Mouse (Mus musculus) stomach, embryonic 16.5 days (tissue): ENCODE measurements around the gene Rinl. TPM values are rescaled to one million over a fixed set of nuclear protein-coding genes. Genes with fewer than 3 reads are reported as not detected.

Source experiments
- ATAC-seq: fragments of 200-750 bp; cut with Nextera tagmentation; 2 replicates; pipeline ENCODE4 v1.8.0; 2017; ENCODE audit warnings: moderate number of reproducible peaks, moderate TSS enrichment; ENCODE audit not compliant: insufficient read depth, low FRiP score
- H3K27ac ChIP-seq: fragments of 300-500 bp; sonication (generic); 2 replicates; pipeline ENCODE4 v1.5.1; 2014; ENCODE audit warnings: low read length
- H3K27me3 ChIP-seq: fragments of 300-500 bp; sonication (generic); 2 replicates; pipeline ENCODE4 v1.6.1; 2014; ENCODE audit warnings: low read length, control low read depth, mixed read lengths; ENCODE audit not compliant: control insufficient read depth, insufficient read depth
- H3K36me3 ChIP-seq: fragments of 300-500 bp; sonication (generic); 2 replicates; pipeline ENCODE4 v1.6.1; 2014; ENCODE audit warnings: low read length; ENCODE audit not compliant: control insufficient read depth, insufficient read depth
- H3K4me1 ChIP-seq: fragments of 300-500 bp; sonication (generic); 2 replicates; pipeline ENCODE4 v1.6.1; 2014; ENCODE audit warnings: low read length, control low read depth, mixed read lengths; ENCODE audit not compliant: control insufficient read depth, insufficient read depth
- H3K4me2 ChIP-seq: fragments of 300-500 bp; sonication (generic); 2 replicates; pipeline ENCODE4 v1.6.1; 2014; ENCODE audit warnings: low read depth, low read length, mixed read lengths
- H3K4me3 ChIP-seq: fragments of 300-500 bp; sonication (generic); replicated peaks from 2 replicates; pipeline ENCODE4 v1.5.1; 2014; ENCODE audit warnings: mild to moderate bottlenecking, low read length
- H3K9ac ChIP-seq: fragments of 300-500 bp; sonication (generic); 2 replicates; pipeline ENCODE4 v1.6.1; 2014; ENCODE audit warnings: low read length
- H3K9me3 ChIP-seq: fragments of 300-500 bp; sonication (generic); replicated peaks from 2 replicates; pipeline ENCODE4 v1.6.1; 2016; ENCODE audit warnings: low read length, control low read depth; ENCODE audit not compliant: control insufficient read depth
- WGBS: fragments of 180-500 bp; shearing (Covaris S2); extraction: QIAGEN DNeasy Blood & Tissue Kit; methylation state at CpG from one replicate; pipeline ENCODE4 v1.1.7; 2014; 5-methylcytosine and 5-hydroxymethylcytosine counted together
- polyA plus RNA-seq: library from polyadenylated mRNA; unstranded; fragments of >200 nt; fragmentation: Nextera tagmentation; extraction: Ambion mirVana; gene quantifications from 2 replicates; pipeline ENCODE4 v1.2.1, GENCODE M21; 2015

Rinl gene
- polyA plus RNA-seq, 1 experiment from 2014 or later, result 5.9 TPM

GRCm38 (mm10) chr7:28816920-28817319 lies 28.2 kb downstream of the Rinl start:
- no peaks in the 10 kb centered on the region for H3K9me3 ChIP-seq
- H3K27ac ChIP-seq, result no peak overlapping the region
- H3K4me1 ChIP-seq, result peaks cover 52% of the 10 kb centered on the region
- no peak overlapping the region for H3K4me3 ChIP-seq
- 90% methylated on average over 10 of the region's 10 CpGs for WGBS
- no peaks in the 10 kb centered on the region for H3K27me3 ChIP-seq
- peaks cover 70% of the 10 kb centered on the region for H3K36me3 ChIP-seq
- no peak overlapping the region for H3K4me2 ChIP-seq
- no peak for ATAC-seq
- no peak overlapping the region for H3K9ac ChIP-seq

GRCm38 (mm10) chr7:28817524-28817923 lies 28.8 kb downstream of the Rinl start:
- no peak overlapping the region for H3K9ac ChIP-seq
- H3K4me1 ChIP-seq, result peaks cover 49% of the 10 kb centered on the region
- peaks cover 76% of the 10 kb centered on the region for H3K36me3 ChIP-seq
- no peaks in the 10 kb centered on the region for H3K27me3 ChIP-seq
- no peak overlapping the region for H3K4me3 ChIP-seq
- H3K4me2 ChIP-seq, result no peak overlapping the region
- no peak overlapping the region for H3K27ac ChIP-seq
- no peaks in the 10 kb centered on the region for H3K9me3 ChIP-seq
- 55% methylated on average over 6 of the region's 6 CpGs for WGBS
- no peak for ATAC-seq

GRCm38 (mm10) chr7:28817957-28818356 lies 29.2 kb downstream of the Rinl start:
- H3K9me3 ChIP-seq, result no peaks in the 10 kb centered on the region
- ATAC-seq, result no peak
- H3K4me1 ChIP-seq, result peaks cover 45% of the 10 kb centered on the region
- WGBS, result 71% methylated on average over 4 of the region's 4 CpGs
- H3K27ac ChIP-seq, result no peak overlapping the region
- H3K4me2 ChIP-seq, result no peak overlapping the region
- peaks cover 75% of the 10 kb centered on the region for H3K36me3 ChIP-seq
- H3K4me3 ChIP-seq, result no peak overlapping the region
- no peaks in the 10 kb centered on the region for H3K27me3 ChIP-seq
- H3K9ac ChIP-seq, result no peak overlapping the region

GRCm38 (mm10) chr7:28818436-28818835 lies 29.7 kb downstream of the Rinl start:
- Histone ChIP-seq H3K4me1 (peaks cover 44% of the 10 kb centered on the region), H3K36me3 (peaks cover 71% of the 10 kb centered on the region), H3K9ac (no peak overlapping the region), H3K4me2 (no peak overlapping the region), H3K27me3 (no peaks in the 10 kb centered on the region), H3K4me3 (no peak overlapping the region), H3K9me3 (no peaks in the 10 kb centered on the region), H3K27ac (no peak overlapping the region)
- whole genome bisulfite sequencing, result 83% methylated on average over 18 of the region's 18 CpGs
- ATAC-seq, result no peak

- H3K9me3 ChIP-seq, result no peaks in the 10 kb centered on the region
- H3K27me3 ChIP-seq, result no peaks in the 10 kb centered on the region
- H3K27ac ChIP-seq, result no peak overlapping the region
- H3K4me3 ChIP-seq, result no peak overlapping the region
- no peak overlapping the region for H3K4me2 ChIP-seq
- 85% methylated on average over 4 of the region's 4 CpGs for WGBS
- ATAC-seq, result no peak
- peaks cover 67% of the 10 kb centered on the region for H3K36me3 ChIP-seq
- no peak overlapping the region for H3K9ac ChIP-seq
- H3K4me1 ChIP-seq, result peaks cover 42% of the 10 kb centered on the region
These were observed 30.2 kb downstream of the Rinl start for GRCm38 (mm10) chr7:28818861-28819452.

- Histone ChIP-seq H3K36me3 (peaks cover 62% of the 10 kb centered on the region), H3K4me2 (no peak overlapping the region), H3K4me3 (no peak overlapping the region), H3K27me3 (no peaks in the 10 kb centered on the region), H3K9me3 (no peaks in the 10 kb centered on the region), H3K9ac (no peak overlapping the region), H3K4me1 (peaks cover 41% of the 10 kb centered on the region), H3K27ac (no peak overlapping the region)
- no peak for ATAC-seq
- WGBS, result 87% methylated on average over 4 of the region's 4 CpGs
These were observed 30.8 kb downstream of the Rinl start for GRCm38 (mm10) chr7:28819571-28819970.

GRCm38 (mm10) chr7:28820358-28821260 lies 31.8 kb downstream of the Rinl start:
- no peaks in the 10 kb centered on the region for H3K27me3 ChIP-seq
- no peak overlapping the region for H3K4me2 ChIP-seq
- no peak overlapping the region for H3K4me3 ChIP-seq
- H3K9ac ChIP-seq, result no peak overlapping the region
- H3K36me3 ChIP-seq, result peaks cover 53% of the 10 kb centered on the region
- H3K9me3 ChIP-seq, result no peaks in the 10 kb centered on the region
- peak overlapping the region; percentile 18; the same call in 1 of the 2 replicates for H3K27ac ChIP-seq
- peaks cover 35% of the 10 kb centered on the region for H3K4me1 ChIP-seq
- WGBS, result 70% methylated on average over 12 of the region's 12 CpGs
- no peak for ATAC-seq

- WGBS, result 64% methylated on average over 10 of the region's 10 CpGs
- Histone ChIP-seq H3K9me3 (no peaks in the 10 kb centered on the region), H3K36me3 (peaks cover 45% of the 10 kb centered on the region), H3K4me2 (no peak overlapping the region), H3K27me3 (no peaks in the 10 kb centered on the region), H3K9ac (no peak overlapping the region), H3K27ac (peak overlapping the region; percentile 18; the same call in 1 of the 2 replicates), H3K4me1 (peaks cover 35% of the 10 kb centered on the region), H3K4me3 (no peak overlapping the region)
- no peak for ATAC-seq
These were observed 32.6 kb downstream of the Rinl start for GRCm38 (mm10) chr7:28821261-28821831.

GRCm38 (mm10) chr7:28822556-28822955 lies 33.8 kb downstream of the Rinl start:
- Histone ChIP-seq H3K4me1 (peaks cover 30% of the 10 kb centered on the region), H3K27me3 (no peaks in the 10 kb centered on the region), H3K36me3 (peaks cover 38% of the 10 kb centered on the region), H3K4me2 (no peak overlapping the region), H3K27ac (no peak overlapping the region; the same call in 1 of the 2 replicates), H3K9ac (no peak overlapping the region), H3K9me3 (no peaks in the 10 kb centered on the region), H3K4me3 (no peak overlapping the region)
- ATAC-seq, result no peak
- 60% methylated on average over 1 of the region's 1 CpGs for WGBS
